Mouse (Mus musculus): Measurements from ENCODE around the gene Gpd1. TPM values are rescaled to one million over a fixed set of nuclear protein-coding genes. Genes with fewer than 3 reads are reported as not detected.
"Not testable (repeated sequence)": the region's sequence is repeated elsewhere in the genome, so short reads cannot be mapped to it uniquely, and the experiment has no call there.

Gene Gpd1
- polyA plus RNA-seq, 1 experiment from 2014 or later = 0.74 TPM

DNA sequence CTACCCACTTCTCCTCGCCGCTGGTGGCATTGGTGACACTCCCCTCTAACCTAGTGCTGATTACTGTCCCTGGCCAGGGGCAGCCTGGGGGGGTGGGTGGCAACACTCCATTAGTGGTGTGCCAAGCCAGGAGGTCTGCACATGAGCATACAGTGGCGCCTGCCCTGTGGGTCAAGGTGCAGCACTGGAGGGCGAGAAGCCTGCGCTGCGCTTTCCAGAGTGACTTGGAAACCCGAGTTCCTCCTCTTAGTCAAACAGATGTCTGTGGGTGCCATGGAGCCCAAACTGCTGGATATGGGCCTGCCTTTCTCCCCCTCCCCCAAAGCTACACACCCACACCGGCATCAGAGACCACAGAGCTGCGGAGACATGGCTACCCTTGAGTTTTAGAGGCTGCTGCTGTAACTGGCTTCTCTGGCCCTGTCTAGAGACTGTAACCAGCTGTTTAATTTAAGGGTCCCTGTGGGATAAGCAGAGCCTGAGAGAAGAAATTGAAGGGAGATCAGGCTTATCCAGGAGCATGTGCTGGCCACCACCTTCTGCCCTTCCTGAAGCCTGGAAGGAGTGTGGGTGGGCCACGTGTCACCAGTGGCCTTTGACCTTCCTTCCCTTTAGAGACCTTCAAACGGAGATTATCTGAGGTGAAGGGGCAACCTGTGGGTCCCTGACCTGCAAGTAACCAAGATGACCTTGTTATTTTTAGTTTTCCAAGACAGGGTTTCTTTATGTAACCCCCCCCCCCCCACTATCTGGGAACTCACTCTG lies 1.2 kb upstream of the Gpd1 start:
- H3K9me3 ChIP-seq = no peaks in the 10 kb centered on the region
- peaks cover 78% of the 10 kb centered on the region for H3K36me3 ChIP-seq
- peak overlapping the region; percentile 56; the same call in 1 of the 2 replicates for H3K27ac ChIP-seq
- WGBS = 71% methylated on average over 11 of the region's 11 CpGs
- peaks cover 43% of the 10 kb centered on the region for H3K4me1 ChIP-seq
- H3K27me3 ChIP-seq (ENCODE audit: insufficient read depth, poor library complexity, severe bottlenecking) = 0 out of 2 replicates have a peak, but pooled peaks cover 7% of the 10 kb centered on the region
- no peak for DNase-seq (ENCODE audit: low spot score)
- peak overlapping the region; percentile 1; the same call in 1 of the 2 replicates for H3K4me3 ChIP-seq

DNA sequence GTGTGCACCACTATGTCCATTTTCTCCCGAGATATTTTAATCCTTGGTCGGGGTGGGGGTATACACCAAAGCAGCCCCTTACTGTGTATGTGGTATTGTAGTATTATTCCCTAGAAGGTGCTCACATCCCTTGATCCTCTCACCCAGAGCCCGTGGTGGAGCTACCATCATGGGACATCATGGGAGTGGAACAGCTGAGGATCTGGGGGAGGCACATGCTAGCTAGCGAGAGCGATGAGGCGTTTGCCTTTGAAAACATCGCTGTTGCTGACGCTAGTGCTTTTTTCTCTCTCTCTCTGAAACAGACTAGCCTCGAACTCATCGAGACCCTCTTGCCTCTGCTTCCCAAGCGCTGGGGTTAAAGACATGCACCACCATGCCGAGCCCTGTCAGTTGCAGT lies 501 bp upstream of the Gpd1 start:
- no peak for DNase-seq (ENCODE audit: low spot score)
- Histone ChIP-seq H3K27ac (no peak overlapping the region), H3K4me1 (peaks cover 44% of the 10 kb centered on the region), H3K9me3 (no peaks in the 10 kb centered on the region), H3K27me3 (ENCODE audit: insufficient read depth, poor library complexity, severe bottlenecking) (0 out of 2 replicates have a peak, but pooled peaks cover 7% of the 10 kb centered on the region), H3K36me3 (peaks cover 73% of the 10 kb centered on the region), H3K4me3 (no peak overlapping the region)
- 83% methylated on average over 12 of the region's 12 CpGs for WGBS

DNA sequence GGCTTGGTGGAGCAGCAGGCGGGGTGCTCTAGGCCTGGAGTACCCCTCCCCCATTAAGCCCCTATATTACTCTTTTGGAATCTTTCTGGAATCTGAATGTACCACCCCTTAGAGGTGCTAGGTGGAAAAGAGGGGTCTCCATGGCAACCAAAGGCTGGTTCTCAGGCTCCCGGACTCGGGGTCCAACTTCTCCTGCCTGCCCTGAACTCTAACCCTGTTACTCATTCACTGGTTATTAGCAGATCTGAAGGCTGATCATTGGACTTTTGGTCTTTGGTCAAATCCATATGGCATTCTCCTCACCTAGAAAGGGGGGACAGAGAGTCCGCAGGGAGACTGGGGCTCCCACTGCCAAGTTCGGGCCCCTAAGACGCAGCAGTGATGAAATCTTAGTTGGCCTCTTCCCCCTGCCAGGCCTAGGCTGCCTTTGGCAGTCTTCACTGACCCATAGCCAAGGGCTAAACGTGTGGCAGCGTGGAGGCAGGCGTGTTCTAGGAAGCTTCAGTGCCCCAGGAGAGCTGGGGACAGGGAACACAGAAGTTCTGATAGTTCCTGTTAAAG lies 1.2 kb downstream of the Gpd1 start:
- H3K4me3 ChIP-seq = no peak overlapping the region
- 92% methylated on average over 9 of the region's 9 CpGs for WGBS

DNA sequence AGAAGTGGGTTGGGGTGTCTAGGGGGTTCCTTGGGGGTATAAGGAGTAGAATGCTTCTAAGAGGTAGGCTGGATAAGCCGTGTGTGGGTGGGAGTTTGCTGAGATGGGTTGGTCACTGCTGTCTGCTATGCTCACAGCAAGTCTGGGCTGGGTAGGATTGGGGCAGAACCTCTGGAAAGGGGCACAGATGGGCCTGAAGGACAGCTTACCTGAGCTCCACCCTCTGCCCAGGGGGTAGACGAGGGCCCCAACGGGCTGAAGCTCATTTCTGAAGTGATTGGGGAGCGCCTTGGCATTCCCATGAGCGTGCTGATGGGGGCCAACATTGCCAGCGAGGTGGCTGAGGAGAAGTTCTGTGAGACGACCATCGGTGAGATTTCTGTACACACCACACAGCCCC lies 2.5 kb downstream of the Gpd1 start:
- no peak for DNase-seq (ENCODE audit: low spot score)
- Histone ChIP-seq H3K27me3 (ENCODE audit: insufficient read depth, poor library complexity, severe bottlenecking) (0 out of 2 replicates have a peak, but pooled peaks cover 7% of the 10 kb centered on the region), H3K4me1 (peaks cover 50% of the 10 kb centered on the region), H3K36me3 (peaks cover 49% of the 10 kb centered on the region), H3K9me3 (no peaks in the 10 kb centered on the region), H3K4me3 (no peak overlapping the region), H3K27ac (no peak overlapping the region)
- WGBS = 70% methylated on average over 8 of the region's 8 CpGs

More for the DNA sequence above, 1.2 kb downstream of the Gpd1 start:
- 0 out of 2 replicates have a peak, but pooled peaks cover 7% of the 10 kb centered on the region for H3K27me3 ChIP-seq (ENCODE audit: insufficient read depth, poor library complexity, severe bottlenecking)
- H3K9me3 ChIP-seq = no peaks in the 10 kb centered on the region
- H3K4me1 ChIP-seq = peaks cover 46% of the 10 kb centered on the region
- H3K36me3 ChIP-seq = peaks cover 59% of the 10 kb centered on the region
- H3K27ac ChIP-seq = no peak overlapping the region
- DNase-seq (ENCODE audit: low spot score) = no peak

DNA sequence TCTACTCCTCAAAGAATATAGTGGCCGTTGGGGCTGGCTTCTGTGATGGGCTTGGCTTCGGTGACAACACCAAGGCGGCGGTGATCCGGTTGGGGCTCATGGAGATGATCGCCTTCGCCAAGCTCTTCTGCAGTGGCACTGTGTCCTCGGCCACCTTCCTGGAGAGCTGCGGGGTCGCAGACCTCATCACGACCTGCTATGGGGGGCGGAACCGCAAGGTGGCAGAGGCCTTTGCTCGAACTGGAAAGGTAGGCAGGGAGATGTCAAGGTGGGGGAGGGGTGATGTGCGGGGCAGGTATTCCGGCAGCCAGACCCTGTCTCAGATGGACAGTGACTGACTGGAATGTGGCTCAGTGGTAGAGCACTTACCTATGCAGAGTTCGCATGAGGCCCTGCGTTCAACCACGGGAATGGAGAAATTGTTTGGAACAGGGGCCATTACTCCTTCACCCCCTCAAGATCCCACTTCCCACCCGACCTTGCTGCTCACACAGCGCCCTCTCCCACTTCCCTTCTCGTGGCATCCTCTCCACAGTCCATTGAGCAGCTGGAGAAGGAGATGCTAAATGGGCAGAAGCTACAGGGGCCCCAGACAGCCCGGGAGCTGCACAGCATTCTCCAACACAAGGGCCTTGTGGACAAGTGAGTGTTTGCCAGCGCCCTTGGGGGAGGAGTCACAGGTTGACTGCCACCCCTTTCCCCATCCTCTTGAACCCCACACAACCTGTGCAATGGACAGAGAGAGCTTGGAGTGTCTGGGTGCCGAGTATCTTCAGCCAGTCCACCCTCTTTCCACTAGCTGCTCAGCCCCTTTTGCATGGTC lies 4.8 kb downstream of the Gpd1 start:
- Histone ChIP-seq H3K27me3 (ENCODE audit: insufficient read depth, poor library complexity, severe bottlenecking) (0 out of 2 replicates have a peak, but pooled peaks cover 7% of the 10 kb centered on the region), H3K4me3 (no peak overlapping the region), H3K4me1 (peaks cover 50% of the 10 kb centered on the region), H3K9me3 (no peaks in the 10 kb centered on the region), H3K36me3 (peaks cover 39% of the 10 kb centered on the region), H3K27ac (0 out of 2 replicates have a peak overlapping the region, but pooled peaks have one; percentile 19)
- WGBS = 77% methylated on average over 25 of the region's 25 CpGs
- no peak for DNase-seq (ENCODE audit: low spot score)

DNA sequence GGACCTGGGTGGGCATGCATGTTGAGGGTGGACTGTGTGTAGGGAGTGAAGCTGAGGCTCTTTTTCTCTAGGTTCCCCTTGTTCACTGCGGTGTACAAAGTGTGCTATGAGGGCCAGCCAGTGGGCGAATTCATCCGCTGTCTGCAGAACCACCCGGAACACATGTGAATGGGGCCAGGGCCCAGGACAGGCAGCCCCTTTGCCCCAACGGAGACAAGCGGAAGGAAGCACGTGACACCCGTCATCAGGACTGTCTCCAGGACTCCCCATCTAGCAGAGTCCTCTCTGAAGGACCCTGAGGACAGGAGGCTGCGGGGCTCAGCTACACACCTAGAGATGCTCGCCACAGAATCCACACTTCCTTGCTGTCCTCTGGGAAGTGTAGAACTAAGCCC lies 5.8 kb downstream of the Gpd1 start:
- WGBS = 47% methylated on average over 10 of the region's 10 CpGs
- peaks cover 41% of the 10 kb centered on the region for H3K36me3 ChIP-seq
- H3K4me1 ChIP-seq = peaks cover 43% of the 10 kb centered on the region
- no peak for DNase-seq (ENCODE audit: low spot score)
- no peaks in the 10 kb centered on the region for H3K27me3 ChIP-seq (ENCODE audit: insufficient read depth, poor library complexity, severe bottlenecking)
- H3K4me3 ChIP-seq = peak overlapping the region; percentile 91
- H3K27ac ChIP-seq = peak overlapping the region; percentile 97
- H3K9me3 ChIP-seq = no peaks in the 10 kb centered on the region

DNA sequence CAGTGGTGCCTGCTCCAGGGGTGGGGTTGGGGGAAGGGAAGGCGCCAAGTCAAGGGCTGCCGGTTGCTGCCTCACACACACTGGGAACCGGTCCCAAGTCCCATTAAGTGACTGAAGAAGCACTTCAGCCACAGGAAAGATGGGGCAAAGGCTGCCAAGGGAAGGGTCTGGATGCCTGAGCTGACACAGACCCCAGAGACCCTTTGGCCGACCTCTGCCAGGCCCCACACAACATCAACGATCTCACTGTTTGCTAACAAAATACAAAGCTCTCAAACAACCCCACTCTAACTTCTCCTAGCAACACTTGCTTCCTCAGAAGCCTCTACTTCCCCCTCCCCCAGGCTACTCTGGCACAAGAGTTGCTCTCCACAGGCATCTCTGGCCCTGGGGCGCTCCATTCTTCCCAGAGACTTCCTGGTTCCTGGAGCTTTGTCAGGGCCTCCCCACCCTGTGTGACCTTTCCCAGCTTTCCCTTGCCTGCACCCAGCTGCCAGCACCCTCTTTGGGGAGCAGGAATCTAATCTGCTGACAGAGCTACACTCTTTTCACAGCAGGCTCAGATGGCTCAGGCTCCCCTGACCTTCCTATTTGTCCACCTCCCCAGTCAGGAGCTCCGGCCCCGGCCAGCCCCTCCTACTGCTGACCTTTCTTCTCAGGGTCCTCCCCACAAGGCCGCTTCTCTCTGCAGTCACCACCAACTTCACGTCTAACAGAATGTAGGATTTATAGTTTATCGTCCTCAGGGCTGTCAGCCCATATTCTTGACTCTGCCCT lies 6.4 kb downstream of the Gpd1 start:
- H3K27ac ChIP-seq = peak overlapping the region; percentile 97
- H3K4me1 ChIP-seq = peaks cover 43% of the 10 kb centered on the region
- no peak for DNase-seq (ENCODE audit: low spot score)
- H3K27me3 ChIP-seq (ENCODE audit: insufficient read depth, poor library complexity, severe bottlenecking) = no peaks in the 10 kb centered on the region
- WGBS = 14% methylated on average over 11 of the region's 11 CpGs
- peak overlapping the region; percentile 91 for H3K4me3 ChIP-seq
- H3K9me3 ChIP-seq = no peaks in the 10 kb centered on the region
- H3K36me3 ChIP-seq = peaks cover 41% of the 10 kb centered on the region

DNA sequence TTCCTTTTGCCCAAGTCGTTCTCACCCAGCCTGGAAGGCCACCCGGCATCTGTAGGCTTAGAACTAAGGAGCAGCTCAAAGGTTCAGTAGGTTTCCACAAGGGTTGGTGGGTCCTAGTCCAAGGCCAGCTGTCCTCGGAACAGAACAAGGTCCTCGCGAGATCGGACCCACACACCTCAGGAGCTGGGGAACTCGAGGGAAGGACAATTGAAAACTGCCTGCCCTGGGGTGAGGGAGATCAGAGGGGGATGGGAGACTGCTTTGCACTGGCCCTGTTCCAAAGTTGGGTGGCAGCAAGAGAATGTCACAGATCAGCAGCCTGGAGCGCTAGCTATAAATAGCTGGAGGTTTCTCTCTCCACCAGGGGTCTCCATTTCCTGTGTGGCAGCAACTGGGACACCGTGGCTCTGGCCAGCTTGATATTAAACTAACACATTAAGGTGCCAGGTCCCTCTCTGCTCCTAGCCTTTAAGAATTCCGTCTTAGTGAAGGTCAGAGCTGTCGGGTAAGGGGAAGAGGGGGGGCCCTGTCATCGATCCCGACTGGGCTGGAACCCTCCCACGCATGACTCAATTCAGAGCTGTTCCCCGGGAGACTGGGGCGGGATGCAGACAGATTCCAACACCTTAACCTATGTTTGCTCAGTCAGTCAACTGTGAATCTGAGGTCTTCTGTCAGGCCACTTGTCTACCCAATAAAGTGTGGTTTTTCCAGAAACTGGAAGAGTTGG lies 7.1 kb downstream of the Gpd1 start:
- DNase-seq (ENCODE audit: low spot score) = peak; percentile 92
- peak overlapping the region; percentile 97 for H3K27ac ChIP-seq
- peaks cover 43% of the 10 kb centered on the region for H3K4me1 ChIP-seq
- no peaks in the 10 kb centered on the region for H3K27me3 ChIP-seq (ENCODE audit: insufficient read depth, poor library complexity, severe bottlenecking)
- no peaks in the 10 kb centered on the region for H3K9me3 ChIP-seq
- peak overlapping the region; percentile 91 for H3K4me3 ChIP-seq
- peaks cover 43% of the 10 kb centered on the region for H3K36me3 ChIP-seq
- 7% methylated on average over 16 of the region's 16 CpGs for WGBS

DNA sequence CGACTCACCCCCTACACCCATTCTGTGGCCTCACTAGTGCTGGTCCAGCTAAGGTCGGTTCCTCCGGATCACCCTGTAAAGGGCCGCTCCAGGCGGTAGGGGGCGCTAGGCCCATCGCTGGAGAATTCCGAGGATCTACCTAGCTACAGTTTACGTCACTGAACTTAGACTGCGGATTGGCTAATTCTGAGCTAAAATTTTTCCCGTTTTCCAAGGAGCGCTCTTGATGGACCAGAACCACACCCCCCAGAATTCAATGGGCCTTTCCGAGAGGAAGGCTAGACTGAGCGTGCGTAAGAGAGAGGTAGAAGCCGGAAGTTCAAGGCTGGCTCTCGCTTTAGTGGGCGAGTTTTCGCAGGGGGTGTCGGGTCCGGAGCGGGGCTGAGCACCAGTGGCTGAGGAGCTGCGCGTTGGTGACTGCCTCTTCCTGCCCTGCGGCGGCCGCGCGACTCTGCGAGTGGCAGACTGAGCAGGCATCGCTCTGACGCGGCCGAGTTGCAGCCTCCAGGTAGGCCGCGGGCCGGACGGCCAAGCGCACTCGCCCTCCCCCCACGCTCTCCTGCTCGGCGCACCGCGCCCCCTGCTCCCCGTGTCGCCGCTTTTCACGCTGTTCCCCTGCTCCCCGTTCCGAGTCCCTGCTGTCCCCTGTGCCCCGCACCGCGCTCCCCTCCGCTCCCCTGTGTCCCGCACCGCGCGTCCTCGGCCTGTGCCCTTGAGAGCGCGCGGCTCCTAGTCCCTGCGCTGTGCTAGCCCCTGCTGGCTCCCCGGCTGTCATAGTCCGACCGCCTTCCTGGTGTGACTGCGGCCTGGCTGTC lies 8.2 kb downstream of the Gpd1 start, which contains the start of gene Cox14:
TSS of gene Cox14 (plus strand) at position 278 of the 815 bp plus-strand sequence.
- Histone ChIP-seq H3K36me3 (peaks cover 37% of the 10 kb centered on the region), H3K9me3 (no peaks in the 10 kb centered on the region), H3K4me1 (peaks cover 43% of the 10 kb centered on the region), H3K4me3 (peak within 1 kb of the TSS; percentile 91), H3K27ac (peak within 1 kb of the TSS; percentile 97), H3K27me3 (ENCODE audit: insufficient read depth, poor library complexity, severe bottlenecking) (no peaks in the 10 kb centered on the region)
- WGBS = under 1% methylated on average over 68 of the region's 68 CpGs
- DNase-seq (ENCODE audit: low spot score) = peak; percentile 98

DNA sequence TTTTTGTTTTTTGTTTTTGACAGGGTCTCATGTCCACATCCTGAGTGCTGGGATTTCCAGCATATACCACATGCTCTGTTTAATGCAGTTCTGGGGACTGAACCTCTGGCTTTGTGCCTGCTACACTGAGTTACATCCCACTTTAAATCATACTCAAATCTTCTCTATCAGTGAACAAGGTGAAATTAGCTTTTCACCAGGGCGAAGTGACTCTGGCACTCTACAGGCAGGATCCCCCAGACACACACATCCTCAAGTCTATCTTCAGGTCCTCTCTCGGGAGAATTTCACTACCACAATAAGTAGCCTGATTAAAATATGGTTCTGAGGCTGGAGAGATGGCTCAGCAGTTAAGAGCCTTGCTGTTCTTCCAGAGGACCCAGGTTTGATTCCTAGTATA lies 9.2 kb downstream of the Gpd1 start:
- no peak for DNase-seq (ENCODE audit: low spot score)
- Histone ChIP-seq H3K4me3 (peak overlapping the region; percentile 91), H3K9me3 (no peaks in the 10 kb centered on the region), H3K27me3 (ENCODE audit: insufficient read depth, poor library complexity, severe bottlenecking) (no peaks in the 10 kb centered on the region), H3K4me1 (peaks cover 43% of the 10 kb centered on the region), H3K36me3 (peaks cover 32% of the 10 kb centered on the region), H3K27ac (peak overlapping the region; percentile 97; the same call in 1 of the 2 replicates)
- WGBS = 64% methylated on average over 2 of the region's 2 CpGs

DNA sequence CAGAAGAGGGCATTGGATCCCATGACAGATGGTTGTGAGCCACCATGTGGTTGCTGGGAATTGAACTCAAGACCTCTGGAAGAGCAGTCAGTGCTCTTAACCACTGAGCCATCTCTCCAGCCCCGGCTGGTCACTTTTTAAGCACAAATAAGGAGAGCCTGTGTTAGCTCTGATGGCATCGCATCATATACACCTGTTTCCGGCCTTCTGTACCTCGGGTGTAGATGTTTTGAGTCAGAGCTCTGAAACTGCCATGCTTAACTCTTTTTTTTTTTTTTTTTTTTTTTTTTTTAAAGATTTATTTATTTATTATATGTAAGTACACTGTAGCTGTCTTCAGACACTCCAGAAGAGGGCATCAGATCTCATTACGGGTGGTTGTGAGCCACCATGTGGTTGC lies 9.7 kb downstream of the Gpd1 start:
- not testable (repeated sequence) for H3K9me3 ChIP-seq; DNase-seq (ENCODE audit: low spot score); H3K4me3 ChIP-seq; H3K27ac ChIP-seq; H3K27me3 ChIP-seq (ENCODE audit: insufficient read depth, poor library complexity, severe bottlenecking)
- Histone ChIP-seq H3K36me3 (peaks cover 37% of the 10 kb centered on the region), H3K4me1 (peaks cover 39% of the 10 kb centered on the region)
- 94% methylated on average over 5 of the region's 5 CpGs for WGBS
